In the genomic region with DNA sequence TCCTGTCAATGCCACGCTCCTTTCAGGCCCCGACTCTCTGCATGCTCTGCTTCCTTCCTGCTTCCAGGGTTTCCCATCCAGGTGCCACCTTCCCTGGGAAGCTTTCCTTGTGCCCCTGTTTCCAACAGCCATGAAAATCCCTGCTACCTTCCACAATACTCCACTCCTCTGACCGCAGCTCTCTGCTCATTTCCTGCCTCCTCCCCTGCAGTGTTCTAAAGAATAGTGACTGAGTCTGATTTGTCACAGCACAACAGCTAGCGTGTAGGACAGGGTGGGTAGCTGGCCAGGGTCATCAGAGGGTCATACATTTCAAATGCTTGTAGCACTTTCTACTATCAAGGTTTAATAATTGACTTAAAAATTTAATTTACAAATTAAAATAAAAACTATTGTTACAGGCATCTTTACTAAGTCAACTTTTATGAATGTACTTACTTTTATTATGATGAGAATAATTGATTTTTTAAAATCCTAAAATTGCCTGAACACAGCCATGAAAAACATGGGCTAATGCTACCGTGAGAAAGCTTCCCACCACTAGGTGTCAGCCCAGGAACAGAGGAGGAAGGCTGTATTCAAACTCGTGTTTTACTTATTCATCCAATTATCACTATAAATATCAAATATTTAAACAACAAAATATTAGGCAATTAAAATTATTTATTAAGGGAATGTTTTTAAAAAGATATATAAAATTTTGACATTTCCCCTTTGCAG, we compare ENCODE assay signal across 10 mouse cellular contexts.
A peak's percentile ranks its signal among the peaks of the same experiment; 100 is the strongest.
DNase-seq lines count a peak whose midpoint lies in the region; ATAC-seq and TF ChIP-seq lines count a peak whose summit lies in the region.
"Had no signal": no experiment of that assay in that cellular context is flagged by ENCODE, and none has a peak within 500 bp of the region (broad histone marks: within the 10 kb centered on the region; RNA-seq: fewer than 3 reads in every experiment).

No protein-coding gene starts in this region.

- no peak overlapping the region for H3K27ac ChIP-seq in cerebellum, adult 2 months (ENCODE audit: insufficient read depth, low read length)
- H3K27ac ChIP-seq in lung, embryonic 14.5 days (ENCODE audit: low read depth): no peak overlapping the region
- H3K27ac ChIP-seq: heart, embryonic 13.5 days; macrophage had no signal

- DNase-seq in gastrocnemius, adult 18-20 months (ENCODE audit: low spot score): peak; percentile 34
- no peak for DNase-seq in gastrocnemius, adult 8-10 months (ENCODE audit: low spot score in 2 of 2)
- DNase-seq in right cerebral cortex, adult 2 months (ENCODE audit: low spot score in 2 of 2): peak; percentile 63 to 67
- no peak for DNase-seq in right cerebral cortex, postnatal 25 days
- DNase-seq in cerebellum, adult 2 months: peak; percentile 28 to 41
- DNase-seq in gastrocnemius, postnatal 10 days: peak; percentile 55
- peak; percentile 75 for DNase-seq in lung, embryonic 14.5 days
- no peak for DNase-seq in thymus, postnatal 25 days

- H3K27me3 ChIP-seq in cerebellum, adult 2 months (ENCODE audit: control insufficient read depth, insufficient read depth, low read length): no peaks in the 10 kb centered on the region
- H3K27me3 ChIP-seq in lung, embryonic 14.5 days (ENCODE audit: insufficient read depth, low read length): no peaks in the 10 kb centered on the region
- H3K27me3 ChIP-seq: heart, embryonic 13.5 days had no signal

- no peak overlapping the region for H3K4me2 ChIP-seq in lung, embryonic 14.5 days
- H3K4me2 ChIP-seq: heart, embryonic 13.5 days had no signal

- 28% methylated on average over 6 of the region's 6 CpGs for WGBS in cerebellum, adult 2 months
- 41% methylated on average over 6 of the region's 6 CpGs for WGBS in lung, embryonic 14.5 days

- H3K36me3 ChIP-seq in lung, embryonic 14.5 days (ENCODE audit: insufficient read depth): no peaks in the 10 kb centered on the region
- H3K36me3 ChIP-seq: heart, embryonic 13.5 days had no signal

- H3K9ac ChIP-seq in lung, embryonic 14.5 days: no peak overlapping the region
- H3K9ac ChIP-seq: heart, embryonic 13.5 days had no signal

- no peak overlapping the region for H3K4me3 ChIP-seq in cerebellum, adult 2 months (replicated peaks; ENCODE audit: insufficient read depth, low read depth, low read length)
- no peak overlapping the region for H3K4me3 ChIP-seq in lung, embryonic 14.5 days (ENCODE audit: low read depth, low read length)
- H3K4me3 ChIP-seq: heart, embryonic 13.5 days had no signal

- H3K9me3 ChIP-seq in lung, embryonic 14.5 days (ENCODE audit: low read depth, low read length): no peaks in the 10 kb centered on the region
- H3K9me3 ChIP-seq: heart, embryonic 13.5 days had no signal

- TF ChIP-seq POLR2A in cerebellum, adult 2 months (IDR thresholded peaks at IDR 0.05; ENCODE audit: borderline replicate concordance, insufficient read depth, low read length): no peak

- no peaks in the 10 kb centered on the region for H3K4me1 ChIP-seq in cerebellum, adult 2 months (ENCODE audit: control insufficient read depth, insufficient read depth, low read length)
- no peaks in the 10 kb centered on the region for H3K4me1 ChIP-seq in lung, embryonic 14.5 days (ENCODE audit: insufficient read depth)
- H3K4me1 ChIP-seq: heart, embryonic 13.5 days had no signal

- TF ChIP-seq CTCF in cerebellum, adult 2 months (IDR thresholded peaks at IDR 0.05; ENCODE audit: borderline replicate concordance, insufficient read depth, low read depth, low read length): peak; percentile 79
- peak; percentile 84 for TF ChIP-seq CTCF in lung, embryonic 14.5 days (IDR thresholded peaks at IDR 0.05; ENCODE audit: low read depth)

- no peak for ATAC-seq in lung, embryonic 14.5 days (ENCODE audit: insufficient read depth)

Comparison
In these comparisons a context has a peak if more than half of its experiments do, and no peak if none do; other contexts are left out.
1. DNase-seq: peak in gastrocnemius, adult 18-20 months (single experiment), right cerebral cortex, adult 2 months (2 of 2), cerebellum, adult 2 months (2 of 2), gastrocnemius, postnatal 10 days (single experiment) and lung, embryonic 14.5 days (single experiment); none in gastrocnemius, adult 8-10 months (0 of 2), right cerebral cortex, postnatal 25 days (single experiment) and thymus, postnatal 25 days (single experiment).